Mouse (Mus musculus) heart, postnatal 0 days (tissue): ENCODE results near the gene Apon. TPM values are rescaled to one million over a fixed set of nuclear protein-coding genes. Genes with fewer than 3 reads are reported as not detected.
"Not testable (repeated sequence)": the region's sequence is repeated elsewhere in the genome, so short reads cannot be mapped to it uniquely, and the experiment has no call there.

Experiments used
- ATAC-seq: fragments of 200-750 bp; cut with Nextera tagmentation; 2 replicates; pipeline ENCODE4 v1.8.0; 2017; ENCODE audit warnings: low read depth, moderate number of reproducible peaks, moderate library complexity; ENCODE audit not compliant: insufficient read depth
- DNase-seq: peaks from one replicate; pipeline ENCODE4 v3.0.0-alpha.2; 2016; ENCODE audit warnings: low spot score
- H3K27ac ChIP-seq: fragments of 300-500 bp; sonication (generic); 2 replicates; pipeline ENCODE4 v1.5.1; 2014; ENCODE audit warnings: low read depth, mild to moderate bottlenecking
- H3K27me3 ChIP-seq: fragments of 300-500 bp; sonication (generic); 2 replicates; pipeline ENCODE4 v1.6.1; 2014; ENCODE audit warnings: low read length, mixed read lengths; ENCODE audit not compliant: control insufficient read depth, insufficient read depth
- H3K36me3 ChIP-seq: fragments of 300-500 bp; sonication (generic); replicated peaks from 2 replicates; pipeline ENCODE4 v1.6.1; 2014; ENCODE audit warnings: low read length, mixed read lengths; ENCODE audit not compliant: control insufficient read depth, insufficient read depth
- H3K4me1 ChIP-seq: fragments of 300-500 bp; sonication (generic); 2 replicates; pipeline ENCODE4 v1.6.1; 2014; ENCODE audit warnings: antibody characterized with exemption; ENCODE audit not compliant: control insufficient read depth, insufficient read depth
- H3K4me2 ChIP-seq: fragments of 300-500 bp; sonication (generic); 2 replicates; pipeline ENCODE4 v1.6.1; 2014; ENCODE audit warnings: low read depth, mild to moderate bottlenecking, low read length, moderate library complexity
- H3K4me3 ChIP-seq: fragments of 300-500 bp; sonication (generic); 2 replicates; pipeline ENCODE4 v1.5.1; 2014; ENCODE audit warnings: low read depth, low read length
- H3K9ac ChIP-seq: fragments of 300-500 bp; sonication (generic); replicated peaks from 2 replicates; pipeline ENCODE4 v1.6.1; 2014; ENCODE audit warnings: low read depth, low read length, mixed read lengths
- H3K9me3 ChIP-seq: fragments of 300-500 bp; sonication (generic); replicated peaks from 2 replicates; pipeline ENCODE4 v1.6.1; 2016; ENCODE audit warnings: low read length; ENCODE audit not compliant: control insufficient read depth
- CTCF ChIP-seq: IDR thresholded peaks from 2 replicates; pipeline ENCODE4 v1.5.1; 2016; ENCODE audit warnings: antibody characterized with exemption, control low read depth, low read depth
- EP300 ChIP-seq: IDR thresholded peaks from 2 replicates; pipeline ENCODE4 v1.6.1; 2016; ENCODE audit warnings: antibody characterized with exemption, low read depth
- WGBS: fragments of 180-500 bp; shearing (Covaris S2); extraction: QIAGEN DNeasy Blood & Tissue Kit; methylation state at CpG from one replicate; pipeline ENCODE4 v1.1.7; 2014; 5-methylcytosine and 5-hydroxymethylcytosine counted together
- polyA plus RNA-seq: library from polyadenylated mRNA; unstranded; fragments of >200 nt; fragmentation: Nextera tagmentation; extraction: Ambion mirVana; gene quantifications from 2 replicates; pipeline ENCODE4 v1.2.1, GENCODE M21; 2015
- total RNA-seq: library from RNA; depleted of rRNA; stranded (reverse); fragments of >200 nt; gene quantifications from 2 replicates; pipeline ENCODE4 v1.2.3, GENCODE M21; 2014; ENCODE audit warnings: low replicate concordance

Apon gene
- total and polyA plus RNA-seq, 2 experiments from 2014 or later: not detected

DNA sequence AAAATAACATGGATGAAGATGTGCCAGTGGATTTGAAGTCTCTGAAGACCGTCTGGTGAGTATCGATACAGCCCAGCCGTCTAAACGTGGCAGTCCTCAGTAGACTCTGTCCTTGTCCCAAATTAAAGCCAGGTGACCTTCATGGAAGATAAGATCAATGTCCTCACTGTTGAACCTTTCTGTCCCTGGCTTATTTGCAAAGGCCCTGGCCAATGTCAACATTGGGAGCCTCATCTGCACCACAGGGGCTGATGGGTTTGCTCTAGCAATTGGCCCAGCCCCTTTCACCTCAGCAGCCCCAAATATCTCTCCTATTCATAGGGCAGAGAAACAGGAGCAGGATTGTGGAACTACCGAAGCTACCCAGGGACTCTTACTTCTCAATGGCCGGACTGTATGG is 14.5 kb downstream of the Apon start, which contains the start of gene Apof:
Apof (plus strand) TSS at position 301 of the 400 bp plus-strand sequence.
- H3K9me3 ChIP-seq: no peaks in the 10 kb centered on the region
- H3K4me3 ChIP-seq: no peak within 1 kb of the TSS
- H3K27ac ChIP-seq: no peak within 1 kb of the TSS; the same call in 1 of the 2 replicates
- DNase-seq: no peak
- TF ChIP-seq CTCF (no peak), EP300 (no peak)
- ATAC-seq: no peak
- H3K4me2 ChIP-seq: no peak within 1 kb of the TSS
- no peaks in the 10 kb centered on the region for H3K36me3 ChIP-seq
- 72% methylated on average over 6 of the region's 6 CpGs for WGBS
- H3K9ac ChIP-seq: no peak within 1 kb of the TSS
- H3K4me1 ChIP-seq: peaks cover 6% of the 10 kb centered on the region; the same call in 1 of the 2 replicates
- no peaks in the 10 kb centered on the region for H3K27me3 ChIP-seq

DNA sequence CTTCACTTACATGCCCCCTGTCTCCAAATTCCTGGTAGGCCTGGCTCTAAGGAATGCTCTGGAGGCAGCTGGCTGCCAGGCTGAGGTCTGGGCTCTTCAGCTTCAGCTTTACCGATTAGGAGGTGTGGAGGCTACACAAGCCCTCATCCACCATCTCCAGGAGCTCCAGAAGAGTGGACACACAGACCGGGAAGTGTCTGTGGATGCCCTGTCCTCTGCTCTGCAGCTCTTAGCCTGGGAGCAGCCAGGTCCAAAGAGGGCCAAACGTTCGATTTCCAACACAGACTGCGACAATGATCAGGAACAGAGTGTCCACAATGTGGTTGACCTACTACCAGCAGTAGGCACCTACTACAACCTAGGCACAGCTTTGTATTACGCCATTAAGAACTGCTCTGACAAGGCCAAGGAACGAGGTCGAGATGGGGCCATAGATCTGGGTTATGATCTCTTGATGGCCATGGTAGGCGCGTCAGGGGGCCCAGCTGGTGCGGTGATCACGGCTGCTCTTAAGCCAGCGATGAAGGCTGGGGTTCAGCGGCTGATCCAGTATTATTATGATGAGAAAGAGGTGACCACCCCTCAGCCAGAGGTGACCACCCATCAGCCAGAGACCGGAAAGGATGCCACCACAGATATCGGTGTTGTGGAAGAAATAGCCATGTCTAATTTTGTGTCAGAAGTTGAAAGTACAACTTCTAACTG is 15.5 kb downstream of the Apon start:
- no peaks in the 10 kb centered on the region for H3K9me3 ChIP-seq
- no peak for DNase-seq
- H3K27ac ChIP-seq: peak overlapping the region; percentile 58; the same call in 1 of the 2 replicates
- peak overlapping the region; percentile 74; the same call in 1 of the 2 replicates for H3K4me2 ChIP-seq
- peak overlapping the region; percentile 88; the same call in 1 of the 2 replicates for H3K4me3 ChIP-seq
- WGBS: 88% methylated on average over 16 of the region's 16 CpGs
- H3K36me3 ChIP-seq: no peaks in the 10 kb centered on the region
- 0 out of 2 replicates have a peak overlapping the region, but pooled peaks have one; percentile 78 for H3K9ac ChIP-seq
- ATAC-seq: no peak
- peaks cover 9% of the 10 kb centered on the region; the same call in 1 of the 2 replicates for H3K4me1 ChIP-seq
- TF ChIP-seq CTCF (no peak), EP300 (no peak)
- no peaks in the 10 kb centered on the region for H3K27me3 ChIP-seq

DNA sequence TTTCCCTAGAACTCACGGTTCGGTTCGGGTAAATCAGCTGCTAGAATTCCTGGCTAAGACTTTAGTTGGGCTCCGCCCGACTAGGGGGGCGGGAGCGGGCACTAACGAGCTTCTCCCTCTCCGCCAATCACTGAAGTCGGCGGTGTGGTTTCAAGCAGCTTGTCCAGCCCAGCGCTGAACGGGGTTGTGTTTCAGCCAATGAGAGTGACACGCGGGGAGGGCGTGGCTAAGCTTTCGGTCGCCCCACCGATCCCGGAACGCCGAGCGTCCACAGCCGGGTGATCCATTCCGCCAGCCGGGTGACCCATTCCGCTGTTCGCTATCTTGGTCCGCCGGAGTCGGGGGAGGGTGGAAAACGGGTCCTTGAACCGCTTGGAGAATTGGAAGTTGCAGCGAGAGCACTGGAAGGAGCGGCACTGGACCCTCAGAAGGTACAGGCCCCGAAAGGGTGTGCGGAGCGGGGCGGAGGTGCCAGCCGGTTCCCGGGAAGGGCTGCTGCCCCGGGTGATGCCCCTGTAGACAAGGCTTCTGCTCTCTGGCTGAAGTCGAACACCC is 16.5 kb downstream of the Apon start, which contains the start of gene Stat2:
Stat2 (plus strand) TSS at position 273 of the 555 bp plus-strand sequence.
- Histone ChIP-seq H3K9me3 (no peaks in the 10 kb centered on the region), H3K4me2 (peak within 1 kb of the TSS; percentile 74), H3K9ac (peak within 1 kb of the TSS; percentile 78), H3K27me3 (no peaks in the 10 kb centered on the region), H3K4me3 (peak within 1 kb of the TSS; percentile 88), H3K4me1 (peaks cover 9% of the 10 kb centered on the region; the same call in 1 of the 2 replicates), H3K36me3 (no peaks in the 10 kb centered on the region), H3K27ac (peak within 1 kb of the TSS; percentile 88)
- ATAC-seq: peak; percentile 100
- TF ChIP-seq CTCF (no peak), EP300 (no peak)
- DNase-seq: peak; percentile 98
- WGBS: 1% methylated on average over 43 of the region's 43 CpGs

DNA sequence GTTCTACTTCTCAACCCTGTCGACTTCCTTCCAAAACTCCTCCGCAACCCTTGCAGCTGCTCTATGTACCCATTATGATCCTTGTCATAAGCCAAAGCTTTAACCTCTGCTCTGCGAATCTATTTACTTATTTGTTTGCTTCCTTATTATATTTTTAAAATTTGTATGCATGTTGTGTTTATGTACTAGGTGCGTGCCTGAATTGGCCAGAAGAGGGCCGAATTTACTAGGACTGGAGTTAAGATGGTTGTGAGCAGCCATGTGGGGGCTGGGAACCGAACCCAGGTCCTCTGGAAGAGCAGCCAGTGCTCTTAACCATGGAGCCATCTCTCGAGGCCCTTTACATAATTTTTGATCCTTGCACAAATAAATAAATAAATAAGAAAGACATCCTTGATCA is 17.0 kb downstream of the Apon start:
- DNase-seq: no peak
- H3K36me3 ChIP-seq: no peaks in the 10 kb centered on the region
- H3K27ac ChIP-seq: peak overlapping the region; percentile 88
- peak overlapping the region; percentile 74 for H3K4me2 ChIP-seq
- 36% methylated on average over 7 of the region's 7 CpGs for WGBS
- H3K9me3 ChIP-seq: no peaks in the 10 kb centered on the region
- no peaks in the 10 kb centered on the region for H3K27me3 ChIP-seq
- no peak for ATAC-seq
- peaks cover 9% of the 10 kb centered on the region; the same call in 1 of the 2 replicates for H3K4me1 ChIP-seq
- no peak for TF ChIP-seq EP300
- no peak for TF ChIP-seq CTCF
- H3K9ac ChIP-seq: peak overlapping the region; percentile 78
- H3K4me3 ChIP-seq: peak overlapping the region; percentile 88

DNA sequence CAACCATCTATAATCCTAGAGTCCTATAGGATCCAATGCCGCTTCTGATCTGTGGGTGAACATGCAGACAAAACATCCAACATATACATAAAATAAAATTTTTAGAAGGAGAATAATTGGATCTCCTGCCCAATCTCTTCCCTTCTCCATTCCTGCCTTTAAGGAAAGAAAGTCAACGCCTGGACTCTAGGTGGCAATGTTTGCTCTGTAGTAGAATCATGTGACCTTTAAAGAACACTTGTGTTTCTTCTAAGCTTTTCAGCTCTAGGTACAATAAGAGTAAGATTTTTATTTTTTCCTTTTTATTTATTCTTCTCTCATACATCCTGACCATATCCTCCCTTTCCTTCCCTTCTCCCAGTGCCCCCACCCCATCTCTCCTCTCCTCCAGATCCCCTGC is 18.0 kb downstream of the Apon start:
- no peaks in the 10 kb centered on the region for H3K9me3 ChIP-seq
- WGBS: 61% methylated on average over 2 of the region's 2 CpGs
- H3K4me3 ChIP-seq: no peak overlapping the region
- peaks cover 6% of the 10 kb centered on the region for H3K36me3 ChIP-seq
- TF ChIP-seq CTCF: peak; percentile 33
- TF ChIP-seq EP300: no peak
- ATAC-seq (no peak), DNase-seq (no peak)
- no peak overlapping the region for H3K9ac ChIP-seq
- no peaks in the 10 kb centered on the region for H3K27me3 ChIP-seq
- peak overlapping the region; percentile 31; the same call in 1 of the 2 replicates for H3K4me2 ChIP-seq
- no peak overlapping the region for H3K27ac ChIP-seq
- H3K4me1 ChIP-seq: peaks cover 9% of the 10 kb centered on the region; the same call in 1 of the 2 replicates

DNA sequence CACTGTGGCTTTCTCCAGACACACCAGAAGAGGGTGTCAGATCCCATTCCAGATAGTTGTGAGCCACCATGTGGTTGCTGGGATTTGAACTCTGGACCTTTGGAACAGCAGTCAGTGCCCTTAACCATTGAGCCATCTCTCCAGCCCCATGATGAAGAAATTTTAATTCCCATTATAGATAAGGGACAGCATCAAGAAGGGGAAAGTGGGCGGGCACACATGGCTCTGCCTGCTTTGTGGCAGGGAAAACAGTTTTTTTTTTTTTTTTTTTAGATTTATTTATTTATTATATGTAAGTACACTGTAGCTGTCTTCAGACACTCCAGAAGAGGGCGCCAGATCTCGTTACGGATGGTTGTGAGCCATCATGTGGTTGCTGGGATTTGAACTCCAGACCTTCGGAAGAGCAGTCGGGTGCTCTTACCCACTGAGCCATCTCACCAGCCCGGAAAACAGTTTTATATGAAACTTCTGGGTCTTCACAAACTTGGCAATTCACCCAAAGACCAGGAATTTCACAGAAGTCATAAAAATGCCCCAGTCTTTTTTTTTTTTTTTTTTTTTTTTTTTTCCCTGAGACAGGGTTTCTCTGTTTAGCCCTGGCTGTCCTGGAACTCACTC is 19.0 kb downstream of the Apon start:
- not testable (repeated sequence) for H3K4me3 ChIP-seq, H3K9ac ChIP-seq, H3K4me1 ChIP-seq, H3K9me3 ChIP-seq, DNase-seq, H3K27ac ChIP-seq, H3K27me3 ChIP-seq, H3K4me2 ChIP-seq, ATAC-seq
- H3K36me3 ChIP-seq: peaks cover 17% of the 10 kb centered on the region
- 95% methylated on average over 3 of the region's 7 CpGs for WGBS

DNA sequence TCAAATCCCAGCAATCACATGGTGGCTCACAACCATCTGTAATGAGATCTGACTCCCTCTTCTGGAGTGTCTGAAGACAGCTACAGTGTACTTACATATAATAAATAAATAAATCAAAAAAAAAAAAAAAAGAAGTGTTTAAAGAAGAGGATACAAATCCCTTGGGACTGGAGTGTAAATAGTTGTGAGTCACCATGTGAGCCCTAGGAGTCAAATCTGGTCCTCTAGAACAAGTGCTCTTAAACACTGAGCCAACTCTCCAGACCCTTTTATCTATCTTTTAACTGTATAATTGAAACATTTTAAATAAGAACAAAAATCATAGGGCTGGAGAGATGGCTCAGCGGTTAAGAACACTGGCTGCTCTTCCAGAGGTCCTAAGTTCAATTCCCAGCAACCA is 21.5 kb downstream of the Apon start:
- not testable (repeated sequence) for H3K27ac ChIP-seq, H3K4me1 ChIP-seq, DNase-seq, H3K4me2 ChIP-seq, H3K4me3 ChIP-seq, H3K9me3 ChIP-seq, H3K9ac ChIP-seq, H3K27me3 ChIP-seq, ATAC-seq
- peaks cover 35% of the 10 kb centered on the region for H3K36me3 ChIP-seq
- 88% methylated on average over 1 of the region's 1 CpGs for WGBS
